Mouse (Mus musculus): ENCODE data around the gene Mrps15. TPM values are rescaled to one million over a fixed set of nuclear protein-coding genes. Genes with fewer than 3 reads are reported as not detected.
A peak's percentile ranks its signal among the peaks of the same experiment; 100 is the strongest.

Mrps15 gene
- total and polyA plus RNA-seq, 3 experiments = 91.5 to 157 TPM; not detected in 1

GRCm38 (mm10) chr4:126104261-126105075 is 57.7 kb downstream of the Mrps15 start (continued):
- TF ChIP-seq RAD21 (IDR thresholded peaks at IDR 0.05; ENCODE audit: low read depth, low read length) = no peak
- TF ChIP-seq KAT2A (conservative IDR thresholded peaks at IDR 0.05; ENCODE audit: low read depth, low read length) = no peak
- TF ChIP-seq HCFC1 (IDR thresholded peaks at IDR 0.05; ENCODE audit: low read depth, low read length) = peak; percentile 45; the same call in 1 of the 2 replicates
- TF ChIP-seq MXI1 (IDR thresholded peaks at IDR 0.05; ENCODE audit: low read depth, low read length) = peak; percentile 88
- TF ChIP-seq NELFE (IDR thresholded peaks at IDR 0.05; ENCODE audit: low read depth, low read length) = no peak
- no peak for TF ChIP-seq CTCF (IDR thresholded peaks at IDR 0.05 in 2 of 3, conservative IDR thresholded peaks at IDR 0.05 in 1 of 3; ENCODE audit: control insufficient read depth in 1 of 3, insufficient read depth in 1 of 3, low read depth in 2 of 3, low read length in 3 of 3, poor library complexity in 1 of 3, severe bottlenecking in 1 of 3)

Other genes starting within 250 kb of the Mrps15 start
- gene Csf3r, start 22.4 kb upstream of the Mrps15 start, total RNA-seq (2012; rRNA removed) = not detected in 2 replicates
- under 1 TPM in 1 of 2 experiments, not detected in 1; 0.06 TPM for gene Csf3r, start 22.4 kb upstream of the Mrps15 start, polyA plus RNA-seq (2012; ENCODE audit: insufficient read depth in 1 of 2, insufficient read length in 2 of 2, low read depth in 1 of 2, low replicate concordance in 2 of 2, missing spikeins in 1 of 2)
- 4.2 and 5.7 TPM in 2 replicates for gene Oscp1, start 11.6 kb downstream of the Mrps15 start, total RNA-seq (2012; rRNA removed)
- 1 to 10 TPM in 1 of 2 experiments, not detected in 1; 7.6 TPM for gene Oscp1, start 11.6 kb downstream of the Mrps15 start, polyA plus RNA-seq (2012; ENCODE audit: insufficient read depth in 1 of 2, insufficient read length in 2 of 2, low read depth in 1 of 2, low replicate concordance in 2 of 2, missing spikeins in 1 of 2)
- 33.9 and 35.0 TPM in 2 replicates for gene Lsm10, start 49.7 kb downstream of the Mrps15 start, total RNA-seq (2012; rRNA removed)
- gene Lsm10, start 49.7 kb downstream of the Mrps15 start, polyA plus RNA-seq (2012; ENCODE audit: insufficient read depth in 1 of 2, insufficient read length in 2 of 2, low read depth in 1 of 2, low replicate concordance in 2 of 2, missing spikeins in 1 of 2) = 10 to 100 TPM in 1 of 2 experiments, not detected in 1; 49.6 TPM
- 16.8 and 30.4 TPM in 2 replicates for gene Stk40, start 57.0 kb downstream of the Mrps15 start, total RNA-seq (2012; rRNA removed)
- gene Stk40, start 57.0 kb downstream of the Mrps15 start, polyA plus RNA-seq (2012; ENCODE audit: insufficient read depth in 1 of 2, insufficient read length in 2 of 2, low read depth in 1 of 2, low replicate concordance in 2 of 2, missing spikeins in 1 of 2) = 100 to 1,000 TPM in 1 of 2 experiments, 10 to 100 TPM in 1; 79.4 to 270 TPM
- gene Eva1b, start 100.8 kb downstream of the Mrps15 start, total RNA-seq (2012; rRNA removed) = 9.3 and 9.6 TPM in 2 replicates
- gene Eva1b, start 100.8 kb downstream of the Mrps15 start, polyA plus RNA-seq (2012; ENCODE audit: insufficient read depth in 1 of 2, insufficient read length in 2 of 2, low read depth in 1 of 2, low replicate concordance in 2 of 2, missing spikeins in 1 of 2) = 10 to 100 TPM in 1 of 2 experiments, not detected in 1; 12.2 TPM
- 0.31 and 0.56 TPM in 2 replicates for gene Sh3d21, start 116.6 kb downstream of the Mrps15 start, total RNA-seq (2012; rRNA removed)
- gene Sh3d21, start 116.6 kb downstream of the Mrps15 start, polyA plus RNA-seq (2012; ENCODE audit: insufficient read depth in 1 of 2, insufficient read length in 2 of 2, low read depth in 1 of 2, low replicate concordance in 2 of 2, missing spikeins in 1 of 2) = 1 to 10 TPM in 1 of 2 experiments, not detected in 1; 1.3 TPM
- 158 and 177 TPM in 2 replicates for gene Thrap3, start 155.8 kb downstream of the Mrps15 start, total RNA-seq (2012; rRNA removed)
- 100 to 1,000 TPM; 310 to 471 TPM for gene Thrap3, start 155.8 kb downstream of the Mrps15 start, polyA plus RNA-seq (2012; ENCODE audit: insufficient read depth in 1 of 2, insufficient read length in 2 of 2, low read depth in 1 of 2, low replicate concordance in 2 of 2, missing spikeins in 1 of 2)
- gene Map7d1, start 209.4 kb downstream of the Mrps15 start, total RNA-seq (2012; rRNA removed) = 15.4 and 16.4 TPM in 2 replicates
- gene Map7d1, start 209.4 kb downstream of the Mrps15 start, polyA plus RNA-seq (2012; ENCODE audit: insufficient read depth in 1 of 2, insufficient read length in 2 of 2, low read depth in 1 of 2, low replicate concordance in 2 of 2, missing spikeins in 1 of 2) = 10 to 100 TPM in 1 of 2 experiments, not detected in 1; 58.2 TPM
- gene Trappc3, start 215.4 kb downstream of the Mrps15 start, total RNA-seq (2012; rRNA removed) = 66.6 and 71.0 TPM in 2 replicates
- gene Trappc3, start 215.4 kb downstream of the Mrps15 start, polyA plus RNA-seq (2012; ENCODE audit: insufficient read depth in 1 of 2, insufficient read length in 2 of 2, low read depth in 1 of 2, low replicate concordance in 2 of 2, missing spikeins in 1 of 2) = 10 to 100 TPM in 1 of 2 experiments, not detected in 1; 72.0 TPM
- gene Col8a2, start 239.9 kb downstream of the Mrps15 start, total RNA-seq (2012; rRNA removed) = not detected in 2 replicates
- not detected for gene Col8a2, start 239.9 kb downstream of the Mrps15 start, polyA plus RNA-seq (2012; ENCODE audit: insufficient read depth in 1 of 2, insufficient read length in 2 of 2, low read depth in 1 of 2, low replicate concordance in 2 of 2, missing spikeins in 1 of 2)

Data from MEL (cell line).